Mouse (Mus musculus) megakaryocyte, embryonic 14.5 days (primary cell): ENCODE measurements at regions not wholly inside any gene's neighbourhood (a gene's known extent, or its start where the extent isn't known, plus 50 kb on each side); places are given as distances from the start of the nearest gene placed in this dataset.

ENCODE experiments used
- FLI1 ChIP-seq: IDR thresholded peaks from 2 replicates; pipeline ENCODE4 v1.6.1; 2012; ENCODE audit warnings: low read length, inconsistent platforms, mixed read lengths
- GATA1 ChIP-seq: IDR thresholded peaks from 3 replicates; pipeline ENCODE4 v1.6.1; 2012; ENCODE audit warnings: mixed read lengths, low read length, inconsistent platforms, borderline replicate concordance

DNA sequence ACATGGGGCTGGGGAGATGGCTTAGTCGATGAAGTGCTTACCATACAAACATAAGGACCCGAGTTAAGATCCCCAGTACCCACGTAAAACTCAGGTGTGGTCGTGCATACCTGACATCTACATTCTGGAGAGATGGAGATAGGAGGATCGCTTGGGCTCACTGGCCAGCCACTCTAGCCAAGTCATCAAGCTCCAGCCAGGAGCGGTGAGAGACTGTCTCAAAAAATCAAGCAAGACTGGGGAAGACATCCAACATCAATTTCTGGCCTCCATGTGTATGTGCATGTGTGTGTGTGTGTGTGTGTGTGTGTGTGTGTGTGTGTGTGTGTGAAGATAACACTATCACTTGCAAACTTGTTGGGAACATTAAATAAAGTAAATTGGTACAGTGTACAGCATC lies 104.6 kb upstream of the Ypel5 start:
- TF ChIP-seq GATA1 (no peak), FLI1 (no peak)
